Mouse (Mus musculus) mature B cell (primary cell): ENCODE data around the gene Lhfp.
"Not testable (repeated sequence)": the region's sequence is repeated elsewhere in the genome, so short reads cannot be mapped to it uniquely, and the experiment has no call there.

Experiments used
- in situ Hi-C: fragments of 300-500 bp; cut with MboI; formaldehyde crosslinking; loops from 2 replicates; pipeline ENCODE4 v1.14.3; 2019

Gene Lhfp

DNA sequence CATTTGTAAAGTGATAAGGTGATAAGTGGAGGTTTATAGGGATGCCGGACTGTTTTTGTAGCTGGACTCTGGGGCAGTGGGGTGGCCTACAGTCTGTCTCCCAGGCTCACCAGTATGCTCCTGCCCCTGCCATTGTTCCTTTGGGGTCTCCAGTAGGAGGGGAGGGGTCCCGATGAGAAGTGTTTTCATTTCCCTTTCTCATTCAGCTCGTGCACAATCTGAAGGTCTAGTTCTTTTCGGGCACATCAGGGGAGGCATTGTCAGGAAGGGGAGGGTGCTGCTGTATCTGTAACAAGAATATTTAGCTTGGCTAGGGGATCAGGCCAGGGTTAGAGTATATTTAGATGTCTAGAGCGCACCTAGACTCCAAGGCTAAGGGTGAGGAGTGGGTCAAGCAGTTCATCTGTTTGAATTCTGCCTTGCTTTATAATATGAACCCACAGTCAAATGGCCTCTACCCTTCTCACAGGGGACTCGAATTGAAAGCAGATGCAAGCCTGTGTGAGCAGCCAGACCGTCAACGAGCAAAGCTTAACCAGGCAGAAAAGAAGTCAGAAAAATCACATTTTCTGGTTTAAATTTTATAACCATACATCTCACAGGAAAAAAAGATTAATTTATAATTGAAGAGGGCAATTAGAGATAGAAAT lies 46.0 kb downstream of the Lhfp start:
- in situ Hi-C loops: no loop called here

DNA sequence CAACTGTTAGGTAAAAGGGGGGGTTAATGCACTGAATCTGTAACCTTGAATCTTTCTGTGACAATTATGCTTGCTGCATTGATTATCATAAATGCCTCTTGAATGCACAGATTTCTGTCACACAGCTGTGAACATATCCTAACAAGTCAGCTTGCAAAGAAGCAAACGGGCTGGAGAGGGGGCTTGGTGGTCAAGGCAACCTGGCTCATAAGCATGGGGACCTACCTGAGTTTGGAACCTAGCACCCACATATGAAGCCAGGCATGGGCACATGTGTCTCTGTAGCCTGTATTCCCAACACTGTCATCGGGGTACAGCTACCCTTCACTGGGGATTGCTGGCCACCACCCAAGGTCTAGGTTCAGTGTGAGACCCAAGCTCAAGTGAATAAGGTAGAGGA lies 48.6 kb downstream of the Lhfp start:
- in situ Hi-C loops: no loop called here

GRCm38 (mm10) chr3:53100210-53100609 lies 58.9 kb downstream of the Lhfp start:
- in situ Hi-C loops: no loop called here

DNA sequence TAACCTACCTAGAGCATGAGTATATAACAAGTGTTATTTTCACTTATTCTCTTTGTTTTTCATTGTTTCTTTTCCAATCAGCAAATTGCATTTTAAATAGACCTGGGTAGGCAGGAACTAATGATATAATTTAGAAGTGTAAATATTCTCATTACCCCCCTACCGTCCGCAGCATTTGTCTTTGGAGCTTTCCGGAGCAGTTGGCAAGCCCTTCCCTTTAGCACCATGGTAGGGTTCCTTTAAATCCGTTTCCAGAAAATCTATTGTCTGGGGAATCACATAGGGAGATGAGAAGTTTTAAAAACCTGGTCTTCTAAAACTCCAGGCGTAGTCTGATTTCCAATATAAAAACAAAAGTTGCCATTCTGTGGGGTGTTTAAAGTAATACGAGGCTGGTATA lies 59.5 kb downstream of the Lhfp start:
- in situ Hi-C loops: no loop called here

DNA sequence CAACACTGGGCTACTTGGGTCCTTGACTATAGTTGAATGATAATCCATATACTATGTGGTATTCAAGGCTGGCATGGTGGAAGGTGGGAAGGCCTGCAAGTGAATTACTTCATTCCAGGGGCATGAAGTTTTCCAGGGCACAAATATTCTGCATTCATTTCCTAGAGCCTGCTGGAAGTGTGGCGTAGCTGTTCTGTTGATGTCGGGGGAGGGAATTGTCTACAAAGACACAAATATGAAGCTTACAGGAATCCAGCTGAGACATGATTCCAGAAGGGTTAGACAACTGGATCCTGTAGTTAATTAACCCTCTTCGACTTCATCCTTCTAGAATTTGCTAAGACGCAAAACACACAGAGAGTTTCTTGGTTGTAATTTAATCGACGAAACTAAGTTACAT lies 60.4 kb downstream of the Lhfp start:
- in situ Hi-C loops: no loop called here

- in situ Hi-C loops: no loop called here
Measured at GRCm38 (mm10) chr3:53102131-53102756, 60.9 kb downstream of the Lhfp start.

DNA sequence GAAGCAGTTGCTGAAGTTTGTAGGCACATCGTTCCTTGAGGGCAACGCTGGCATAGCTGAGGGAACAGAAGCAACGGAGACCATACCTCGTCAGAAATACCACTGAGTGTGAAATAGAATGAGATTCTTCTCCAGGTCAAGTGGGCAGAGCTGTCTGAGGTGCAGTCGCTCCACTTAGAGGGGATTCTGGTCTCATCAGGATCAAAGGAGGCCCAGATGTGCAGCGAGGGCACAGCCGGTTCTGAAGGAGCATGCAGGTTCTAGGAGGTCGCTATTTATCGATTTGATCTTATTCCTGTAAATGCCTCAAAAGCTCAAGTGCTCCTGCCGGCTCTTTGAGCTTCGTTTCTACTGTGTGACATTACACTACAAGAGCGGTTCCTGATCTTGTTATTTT lies 61.4 kb downstream of the Lhfp start:
- in situ Hi-C loops: no loop called here

DNA sequence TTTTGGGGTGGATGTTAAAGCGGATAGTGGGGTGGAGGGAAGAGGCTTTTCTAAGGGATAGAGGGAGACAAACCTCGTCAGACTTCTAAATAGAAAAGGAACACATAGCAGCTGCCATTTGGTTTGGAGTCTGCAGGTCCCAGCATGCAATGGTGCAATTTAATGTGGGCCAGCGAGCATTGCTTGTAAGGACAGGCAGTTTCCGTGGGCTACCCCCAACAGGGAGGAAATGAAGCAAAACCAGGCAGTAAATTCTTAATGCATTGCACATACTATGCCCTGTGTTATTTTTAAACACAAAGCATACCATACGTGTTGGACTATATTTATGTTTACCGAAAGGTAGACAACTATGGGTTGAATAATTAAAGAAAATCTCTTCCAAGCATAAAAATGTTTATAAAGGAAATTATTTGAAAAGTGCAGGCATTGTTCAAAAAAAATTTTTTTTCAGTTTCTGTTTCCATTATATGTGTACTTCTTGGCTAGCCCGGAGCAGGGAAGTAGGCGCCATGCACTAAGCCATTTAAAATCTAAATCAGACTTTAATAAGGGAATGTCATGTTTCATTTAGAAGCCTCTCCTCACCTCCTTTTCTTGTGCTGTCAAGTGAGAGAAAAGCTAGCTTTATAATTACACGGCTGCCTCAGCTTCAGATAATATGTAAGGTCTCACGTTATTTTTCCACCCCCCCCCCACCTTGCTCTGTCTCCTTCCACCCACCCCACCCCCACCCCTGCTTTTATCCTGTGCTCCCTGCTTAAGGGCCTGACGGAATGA lies 67.5 kb downstream of the Lhfp start:
- in situ Hi-C loops: no loop called here

GRCm38 (mm10) chr3:53109879-53110278 lies 68.6 kb downstream of the Lhfp start:
- in situ Hi-C loops: no loop called here

DNA sequence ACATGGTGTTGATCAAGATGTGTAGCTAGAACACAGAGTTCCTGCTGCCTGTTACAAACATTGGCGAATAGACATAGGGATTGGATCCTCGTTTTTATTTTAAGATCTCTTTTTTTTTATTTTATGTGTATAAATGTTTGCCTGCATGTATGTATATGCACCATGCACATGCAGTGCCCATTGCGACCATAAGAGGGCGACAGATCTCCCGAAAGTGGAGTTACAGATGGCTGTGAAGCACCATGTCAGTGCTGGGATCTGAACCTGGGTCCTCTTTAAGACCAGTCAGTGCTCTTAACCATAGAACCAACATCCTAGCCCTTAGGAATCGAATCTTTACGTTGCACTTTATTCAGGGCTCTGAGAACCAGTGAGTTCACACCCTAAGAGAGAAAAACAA lies 70.7 kb downstream of the Lhfp start:
- in situ Hi-C loops: no loop called here

- in situ Hi-C loops: not testable (repeated sequence)
Measured at GRCm38 (mm10) chr3:53118755-53119154, 77.4 kb downstream of the Lhfp start.

DNA sequence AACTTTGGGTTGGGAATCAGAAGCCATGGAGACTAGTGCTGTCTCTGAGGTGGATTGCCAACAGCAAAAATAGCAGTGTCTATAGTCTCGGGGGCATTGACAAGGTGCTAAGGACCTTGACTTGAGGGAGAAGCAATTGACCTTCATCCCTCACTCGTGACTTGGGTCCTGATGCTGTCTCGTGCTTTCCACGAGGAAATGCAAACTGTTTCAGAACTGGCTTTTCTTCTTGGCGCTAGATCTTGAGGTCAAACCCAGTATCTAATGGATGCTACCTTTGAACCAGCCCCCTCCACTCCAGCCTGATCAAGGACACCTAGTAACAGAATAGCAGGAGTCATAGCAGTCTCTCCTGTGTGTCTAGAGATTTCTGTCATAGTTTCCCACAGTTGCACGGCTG lies 78.7 kb downstream of the Lhfp start:
- in situ Hi-C loops: no loop called here

DNA sequence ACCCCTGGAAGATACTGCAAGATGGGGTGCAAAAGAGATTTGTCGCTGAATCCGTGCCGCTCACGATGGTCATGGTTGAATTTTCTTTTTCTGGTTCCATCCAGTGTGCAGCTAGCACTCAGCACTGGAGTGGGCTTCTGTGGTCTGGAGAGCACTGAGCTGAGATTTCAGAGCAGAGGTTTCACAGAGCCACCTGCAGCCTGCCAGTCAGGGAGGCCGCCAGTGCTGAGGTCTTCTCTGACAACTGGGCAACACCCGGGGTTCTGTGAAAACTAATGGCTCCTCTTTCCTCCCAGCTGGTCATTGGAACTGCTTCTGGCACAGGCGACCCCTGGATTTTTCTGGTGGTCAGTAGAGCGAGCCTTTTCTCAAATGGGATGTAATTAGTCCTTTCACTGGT lies 84.2 kb downstream of the Lhfp start:
- in situ Hi-C loops: no loop called here

- in situ Hi-C loops: no loop called here
Measured at GRCm38 (mm10) chr3:53138785-53139184, 97.5 kb downstream of the Lhfp start.

DNA sequence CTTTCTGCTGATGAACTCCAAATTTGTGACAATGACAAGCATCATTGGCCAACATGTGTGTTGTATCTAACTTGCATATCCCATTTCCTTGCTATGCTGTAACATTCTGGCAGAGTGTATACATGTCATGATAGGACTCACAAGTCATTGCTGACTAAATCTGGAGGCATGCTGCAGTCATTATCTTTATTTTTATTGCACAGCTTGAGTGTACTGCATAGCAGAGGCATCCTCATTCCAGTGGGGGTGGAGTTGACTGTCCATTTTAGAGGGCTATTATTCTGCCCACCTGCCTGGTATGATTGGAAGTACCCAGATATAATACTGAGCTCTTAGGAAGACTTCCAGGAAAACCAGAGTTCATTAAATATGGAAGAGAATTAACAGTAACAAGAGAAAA lies 97.9 kb downstream of the Lhfp start:
- in situ Hi-C loops: no loop called here

GRCm38 (mm10) chr3:53139642-53140041 lies 98.3 kb downstream of the Lhfp start:
- in situ Hi-C loops: no loop called here

DNA sequence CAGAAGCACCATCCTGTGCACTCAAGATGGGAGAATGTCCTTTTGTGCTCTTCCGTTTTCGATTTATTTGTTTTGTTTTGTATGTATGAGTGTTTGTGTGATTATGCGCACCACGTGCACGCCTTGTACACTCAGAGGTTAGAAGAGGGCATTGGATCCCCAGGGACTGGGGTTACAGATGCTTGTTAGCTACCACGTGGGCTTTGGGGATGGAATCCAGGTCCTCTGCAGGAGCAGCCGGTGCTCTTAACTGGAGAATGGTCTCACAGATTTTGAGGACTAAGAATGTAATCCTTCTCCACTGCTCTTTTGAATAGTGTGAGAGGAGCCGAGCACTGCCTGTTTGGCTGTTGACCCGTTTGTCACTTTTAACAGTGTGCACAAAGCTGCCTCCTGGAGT lies 101.2 kb downstream of the Lhfp start:
- in situ Hi-C loops: no loop called here

DNA sequence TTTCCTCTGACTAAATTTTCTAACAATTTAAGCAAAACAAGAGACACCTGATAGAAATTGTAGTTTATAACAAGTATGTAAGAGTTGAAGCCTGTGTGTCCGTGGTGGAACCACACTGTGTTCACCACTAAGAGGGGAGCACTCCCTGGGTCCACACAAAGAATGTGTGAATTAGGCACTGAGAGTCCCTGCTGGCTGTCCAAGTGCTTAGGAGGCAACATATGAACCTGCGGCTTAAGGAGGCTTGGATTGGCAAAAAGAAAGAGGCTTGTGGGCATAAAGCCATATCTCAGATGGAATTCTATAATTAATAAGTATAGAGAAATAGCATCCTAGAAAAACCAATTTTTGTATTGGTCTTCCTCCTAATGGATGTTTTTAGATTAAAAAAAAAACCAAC lies 104.2 kb downstream of the Lhfp start:
- in situ Hi-C loops: no loop called here

DNA sequence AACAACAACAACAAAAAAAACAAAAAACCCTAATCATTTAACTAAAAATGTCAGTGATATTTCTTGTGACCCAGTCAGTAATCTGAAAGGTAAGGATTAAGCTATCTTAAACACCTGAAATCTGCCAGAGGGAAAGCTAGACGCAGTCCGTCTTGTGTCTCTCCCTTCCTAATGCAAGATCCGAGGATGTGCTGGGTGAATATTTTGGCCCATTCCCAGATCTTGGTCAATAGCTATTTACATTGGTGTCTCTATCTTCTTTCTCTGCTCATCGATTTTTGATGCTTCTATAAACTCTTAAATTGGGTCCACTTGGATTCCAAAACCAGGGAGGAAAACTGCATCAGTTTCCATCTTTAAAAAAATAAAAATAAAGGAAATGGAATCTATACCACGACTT lies 104.6 kb downstream of the Lhfp start:
- in situ Hi-C loops: no loop called here

GRCm38 (mm10) chr3:53147001-53147400 lies 105.7 kb downstream of the Lhfp start:
- in situ Hi-C loops: no loop called here

DNA sequence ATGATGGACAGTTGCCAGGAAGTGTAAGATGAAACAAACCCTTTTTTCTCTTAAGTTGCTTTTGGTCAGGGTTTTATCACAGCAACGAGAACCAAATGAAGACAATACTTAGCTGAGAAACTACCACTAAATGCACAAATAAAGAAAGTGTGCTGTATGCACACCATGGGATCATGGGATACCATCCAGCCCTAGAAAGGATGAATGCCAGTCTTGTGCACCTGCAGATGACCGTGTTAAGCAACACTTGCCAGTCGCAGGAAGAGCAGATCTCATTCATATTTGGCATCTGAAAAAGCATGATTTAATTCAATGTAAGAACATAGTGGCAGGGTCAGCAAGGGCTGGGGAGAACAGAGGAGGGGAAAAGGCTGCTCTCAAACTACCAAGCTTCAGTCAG lies 107.4 kb downstream of the Lhfp start:
- in situ Hi-C loops: no loop called here

GRCm38 (mm10) chr3:53149625-53150320 lies 108.4 kb downstream of the Lhfp start:
- in situ Hi-C loops: no loop called here

GRCm38 (mm10) chr3:53151081-53151480 lies 109.8 kb downstream of the Lhfp start:
- in situ Hi-C loops: no loop called here
